Mouse (Mus musculus) forebrain, embryonic 11.5 days (tissue): Measurements from ENCODE around the gene Ptpdc1. TPM values are rescaled to one million over a fixed set of nuclear protein-coding genes. Genes with fewer than 3 reads are reported as not detected.

Source experiments
- ATAC-seq: fragments of 200-750 bp; cut with Nextera tagmentation; replicated peaks from 2 replicates; pipeline ENCODE4 v1.8.0; 2017; ENCODE audit warnings: moderate TSS enrichment; ENCODE audit not compliant: low FRiP score
- DNase-seq: peaks from one replicate; pipeline ENCODE4 v3.0.0-alpha.2; 2017; ENCODE audit warnings: low spot score
- H3K27ac ChIP-seq: fragments of 300-500 bp; sonication (generic); 2 replicates; pipeline ENCODE4 v1.5.1; 2014; ENCODE audit warnings: low read depth, low read length
- H3K27me3 ChIP-seq: fragments of 300-500 bp; sonication (generic); 2 replicates; pipeline ENCODE4 v1.6.1; 2014; ENCODE audit warnings: mild to moderate bottlenecking, low read length, mixed read lengths; ENCODE audit not compliant: control insufficient read depth, insufficient read depth
- H3K36me3 ChIP-seq: fragments of 300-500 bp; sonication (generic); 2 replicates; pipeline ENCODE4 v1.6.1; 2014; ENCODE audit warnings: mild to moderate bottlenecking, low read length, moderate library complexity, mixed read lengths; ENCODE audit not compliant: control insufficient read depth, insufficient read depth
- H3K4me1 ChIP-seq: fragments of 300-500 bp; sonication (generic); replicated peaks from 2 replicates; pipeline ENCODE4 v1.6.1; 2014; ENCODE audit warnings: low read length, mixed read lengths; ENCODE audit not compliant: control insufficient read depth, insufficient read depth
- H3K4me2 ChIP-seq: fragments of 300-500 bp; sonication (generic); 2 replicates; pipeline ENCODE4 v1.6.1; 2014; ENCODE audit warnings: low read depth, mild to moderate bottlenecking, low read length, moderate library complexity, mixed read lengths; ENCODE audit not compliant: severe bottlenecking
- H3K4me3 ChIP-seq: fragments of 300-500 bp; sonication (generic); 2 replicates; pipeline ENCODE4 v1.5.1; 2014; ENCODE audit warnings: low read depth, low read length
- H3K9ac ChIP-seq: fragments of 300-500 bp; sonication (generic); 2 replicates; pipeline ENCODE4 v1.6.1; 2014; ENCODE audit warnings: low read length
- H3K9me3 ChIP-seq: fragments of 300-500 bp; sonication (generic); 2 replicates; pipeline ENCODE4 v1.6.1; 2016; ENCODE audit warnings: low read length, mixed read lengths; ENCODE audit not compliant: control insufficient read depth
- WGBS: fragments of 180-500 bp; shearing (Covaris S2); extraction: QIAGEN DNeasy Blood & Tissue Kit; methylation state at CpG from one replicate; pipeline ENCODE4 v1.1.7; 2014; 5-methylcytosine and 5-hydroxymethylcytosine counted together
- polyA plus RNA-seq: library from polyadenylated mRNA; unstranded; fragments of >200 nt; fragmentation: Nextera tagmentation; extraction: Ambion mirVana; gene quantifications from 2 replicates; pipeline ENCODE4 v1.2.1, GENCODE M21; 2014

Gene Ptpdc1
- polyA plus RNA-seq, 1 experiment from 2014 or later: 18.0 TPM

DNA sequence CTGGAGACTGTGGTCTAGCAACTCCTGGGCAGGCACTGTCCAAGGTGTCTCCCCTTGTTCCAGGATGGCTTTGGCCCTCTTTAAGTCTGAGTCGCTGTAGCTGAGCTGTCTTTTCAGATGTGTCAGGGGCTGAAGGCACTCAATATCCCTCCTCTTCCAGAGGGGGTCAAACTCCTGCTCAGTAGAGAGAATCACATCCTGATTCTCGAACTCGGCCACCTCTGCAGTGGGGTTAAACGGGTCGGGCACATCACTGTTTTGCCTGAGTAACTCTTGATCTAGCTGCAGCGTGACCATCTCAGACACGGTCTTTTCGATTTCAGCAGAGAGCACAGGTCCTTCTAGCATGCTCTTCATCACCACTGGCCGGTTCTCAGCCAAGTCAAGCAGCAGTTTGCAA, 39.0 kb downstream of the Ptpdc1 start:
- Histone ChIP-seq H3K36me3 (no peaks in the 10 kb centered on the region), H3K4me3 (no peak overlapping the region), H3K4me1 (no peaks in the 10 kb centered on the region), H3K9me3 (no peaks in the 10 kb centered on the region), H3K4me2 (no peak overlapping the region), H3K27ac (no peak overlapping the region), H3K9ac (no peak overlapping the region), H3K27me3 (no peaks in the 10 kb centered on the region)
- no peak for DNase-seq
- 91% methylated on average over 9 of the region's 9 CpGs for WGBS
- no peak for ATAC-seq

DNA sequence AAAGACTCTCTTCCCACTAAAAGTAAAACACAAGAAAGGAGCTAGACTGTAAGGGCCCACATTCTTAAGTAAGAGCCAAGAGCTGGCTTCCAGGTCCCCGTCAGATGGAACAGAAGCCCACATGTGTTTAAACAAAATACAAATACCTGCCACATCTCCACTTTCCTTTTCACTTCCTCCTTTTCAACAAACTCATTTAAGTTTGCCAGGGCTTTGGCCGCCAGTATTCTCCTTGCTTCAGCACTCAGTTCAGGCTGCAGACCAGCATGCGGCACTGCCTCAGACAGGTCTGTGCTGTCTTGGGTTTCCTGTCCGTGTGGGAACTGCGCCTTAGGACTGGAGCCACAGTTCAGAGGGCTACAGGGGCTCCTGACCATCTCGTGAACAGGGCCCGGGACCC, 39.7 kb downstream of the Ptpdc1 start:
- no peaks in the 10 kb centered on the region for H3K36me3 ChIP-seq

DNA sequence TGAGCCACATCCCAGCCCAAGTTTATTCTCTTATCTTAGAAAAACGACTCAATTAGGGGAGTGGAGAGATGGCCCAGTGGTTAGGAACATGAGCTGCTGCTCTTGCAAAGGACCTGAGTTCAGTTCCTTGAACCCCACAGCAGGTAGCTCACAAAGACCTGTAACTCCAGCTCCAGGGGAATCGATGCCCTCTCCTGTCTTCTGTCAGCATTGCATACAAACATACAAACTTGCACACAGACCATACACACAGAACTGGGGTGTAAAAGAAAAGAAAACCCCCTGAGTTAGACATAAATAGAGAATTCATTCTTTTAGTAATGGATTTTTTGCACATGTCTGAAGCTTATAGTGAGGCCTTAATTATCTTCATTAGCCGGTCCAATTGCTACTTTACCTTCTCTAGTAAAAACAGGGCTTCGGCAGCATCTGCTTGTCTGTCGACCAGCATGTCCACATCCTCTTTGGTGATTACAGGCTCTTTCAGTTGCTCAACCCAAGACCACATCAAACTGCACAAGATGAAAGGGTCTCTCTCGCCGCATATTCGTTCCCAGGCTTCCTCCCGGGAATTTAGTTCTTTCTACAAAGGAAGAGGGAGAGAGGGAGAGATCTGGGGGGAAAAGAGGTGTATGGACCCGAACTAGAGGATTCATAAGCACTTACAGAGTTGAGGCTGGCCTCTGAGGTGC, 42.6 kb downstream of the Ptpdc1 start:
- no peak for DNase-seq
- no peak overlapping the region for H3K9ac ChIP-seq
- WGBS: 76% methylated on average over 10 of the region's 10 CpGs
- no peak overlapping the region for H3K4me3 ChIP-seq
- H3K36me3 ChIP-seq: no peaks in the 10 kb centered on the region
- no peak overlapping the region for H3K4me2 ChIP-seq
- no peak for ATAC-seq
- no peaks in the 10 kb centered on the region for H3K27me3 ChIP-seq
- no peaks in the 10 kb centered on the region for H3K9me3 ChIP-seq
- no peak overlapping the region for H3K27ac ChIP-seq
- H3K4me1 ChIP-seq: no peaks in the 10 kb centered on the region

More for the DNA sequence above, 39.7 kb downstream of the Ptpdc1 start:
- no peak overlapping the region for H3K4me3 ChIP-seq
- H3K27me3 ChIP-seq: no peaks in the 10 kb centered on the region
- no peak overlapping the region for H3K9ac ChIP-seq
- no peak for DNase-seq
- no peaks in the 10 kb centered on the region for H3K4me1 ChIP-seq
- H3K27ac ChIP-seq: no peak overlapping the region
- ATAC-seq: no peak
- no peaks in the 10 kb centered on the region for H3K9me3 ChIP-seq
- WGBS: 88% methylated on average over 7 of the region's 7 CpGs
- H3K4me2 ChIP-seq: no peak overlapping the region

- no peak overlapping the region for H3K4me2 ChIP-seq
- DNase-seq (no peak), ATAC-seq (no peak)
- no peak overlapping the region for H3K9ac ChIP-seq
- 75% methylated on average over 4 of the region's 4 CpGs for WGBS
- H3K4me3 ChIP-seq: no peak overlapping the region
- no peaks in the 10 kb centered on the region for H3K36me3 ChIP-seq
- no peaks in the 10 kb centered on the region for H3K9me3 ChIP-seq
- H3K27me3 ChIP-seq: no peaks in the 10 kb centered on the region
- H3K4me1 ChIP-seq: no peaks in the 10 kb centered on the region
- H3K27ac ChIP-seq: no peak overlapping the region
Observed at GRCm38 (mm10) chr13:48578616-48579015, 46.8 kb downstream of the Ptpdc1 start.

DNA sequence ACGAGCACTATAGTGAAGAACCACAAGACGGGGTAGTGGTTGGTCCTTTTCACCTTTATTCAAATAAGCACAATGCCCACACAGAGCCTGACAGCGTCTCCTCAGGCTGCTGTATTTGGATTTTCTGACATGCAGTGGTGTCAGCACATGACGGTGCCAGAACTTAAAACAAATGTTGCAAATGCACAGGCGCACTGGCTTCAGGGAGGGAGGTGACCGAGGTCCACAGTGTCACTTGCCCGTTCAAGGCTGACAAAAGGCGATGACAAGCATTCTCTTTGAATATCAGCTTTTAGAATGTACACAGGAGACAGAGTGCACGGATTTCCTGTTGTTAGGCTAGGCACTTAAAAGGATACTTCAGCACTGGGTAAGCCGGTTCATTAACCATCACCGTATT, 47.6 kb downstream of the Ptpdc1 start:
- Histone ChIP-seq H3K27ac (no peak overlapping the region), H3K4me2 (no peak overlapping the region), H3K4me3 (no peak overlapping the region), H3K36me3 (no peaks in the 10 kb centered on the region), H3K9ac (no peak overlapping the region), H3K27me3 (no peaks in the 10 kb centered on the region), H3K9me3 (no peaks in the 10 kb centered on the region), H3K4me1 (no peaks in the 10 kb centered on the region)
- DNase-seq: no peak
- whole genome bisulfite sequencing: 66% methylated on average over 11 of the region's 11 CpGs
- ATAC-seq: no peak

DNA sequence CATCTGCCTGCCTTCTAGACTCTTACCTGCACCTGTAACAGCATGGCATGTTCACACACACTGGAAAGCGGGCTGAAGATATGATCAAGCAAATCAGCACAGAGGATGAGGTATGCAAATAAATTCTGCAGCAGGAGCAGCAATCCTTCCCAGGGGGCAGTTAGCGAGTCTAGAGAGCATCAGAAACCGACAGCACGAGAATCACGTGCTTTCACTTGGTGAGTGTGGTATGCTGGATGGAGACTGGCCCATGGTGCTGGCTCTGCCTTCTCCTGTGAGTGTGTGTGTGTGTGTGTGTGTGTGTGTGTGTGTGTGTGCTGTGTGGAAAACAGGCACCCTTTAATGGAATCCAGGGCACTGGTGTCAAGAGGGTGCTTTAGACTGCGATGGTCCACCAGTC, 48.5 kb downstream of the Ptpdc1 start:
- DNase-seq: no peak
- 81% methylated on average over 6 of the region's 6 CpGs for WGBS
- ATAC-seq: no peak

GRCm38 (mm10) chr13:48574718-48575117, 50.7 kb downstream of the Ptpdc1 start:
- H3K9me3 ChIP-seq: no peaks in the 10 kb centered on the region
- ATAC-seq: no peak
- no peaks in the 10 kb centered on the region for H3K27me3 ChIP-seq
- no peak overlapping the region for H3K9ac ChIP-seq
- H3K27ac ChIP-seq: no peak overlapping the region
- DNase-seq: no peak
- no peak overlapping the region for H3K4me3 ChIP-seq
- H3K36me3 ChIP-seq: no peaks in the 10 kb centered on the region
- whole genome bisulfite sequencing: 76% methylated on average over 6 of the region's 6 CpGs
- H3K4me2 ChIP-seq: no peak overlapping the region
- no peaks in the 10 kb centered on the region for H3K4me1 ChIP-seq

More for the DNA sequence above, 48.5 kb downstream of the Ptpdc1 start:
- Histone ChIP-seq H3K9ac (no peak overlapping the region), H3K36me3 (no peaks in the 10 kb centered on the region), H3K9me3 (no peaks in the 10 kb centered on the region), H3K27me3 (no peaks in the 10 kb centered on the region), H3K4me1 (no peaks in the 10 kb centered on the region), H3K27ac (no peak overlapping the region), H3K4me3 (no peak overlapping the region), H3K4me2 (no peak overlapping the region)

GRCm38 (mm10) chr13:48573525-48574355, 51.7 kb downstream of the Ptpdc1 start:
- ATAC-seq (no peak), DNase-seq (no peak)
- no peaks in the 10 kb centered on the region for H3K9me3 ChIP-seq
- no peaks in the 10 kb centered on the region for H3K27me3 ChIP-seq
- H3K27ac ChIP-seq: no peak overlapping the region
- no peak overlapping the region for H3K4me3 ChIP-seq
- H3K9ac ChIP-seq: no peak overlapping the region
- H3K36me3 ChIP-seq: no peaks in the 10 kb centered on the region
- no peak overlapping the region for H3K4me2 ChIP-seq
- no peaks in the 10 kb centered on the region for H3K4me1 ChIP-seq
- 68% methylated on average over 19 of the region's 19 CpGs for WGBS
